Mouse (Mus musculus): ENCODE data around the gene Sms. TPM values are rescaled to one million over a fixed set of nuclear protein-coding genes. Genes with fewer than 3 reads are reported as not detected.

Gene Sms
- polyA plus RNA-seq, 1 experiment from 2014 or later, result 104 TPM

- Histone ChIP-seq H3K4me1 (ENCODE audit: control insufficient read depth, insufficient read depth, low read length) (no peaks in the 10 kb centered on the region), H3K9ac (ENCODE audit: low read length) (no peak overlapping the region), H3K36me3 (ENCODE audit: control insufficient read depth, insufficient read depth, low read length) (no peaks in the 10 kb centered on the region), H3K4me2 (ENCODE audit: low read depth, severe bottlenecking) (no peak overlapping the region), H3K9me3 (ENCODE audit: control insufficient read depth, low read length) (no peaks in the 10 kb centered on the region), H3K4me3 (ENCODE audit: low read depth, low read length) (no peak overlapping the region), H3K27me3 (ENCODE audit: control insufficient read depth, insufficient read depth, low read length) (no peaks in the 10 kb centered on the region), H3K27ac (replicated peaks; ENCODE audit: low read depth, low read length) (no peak overlapping the region)
- DNase-seq (ENCODE audit: low spot score) (no peak), ATAC-seq (ENCODE audit: insufficient number of reproducible peaks, low FRiP score, low TSS enrichment, low read depth) (no peak)
- 89% methylated on average over 3 of the region's 3 CpGs for WGBS
Observed at GRCm38 (mm10) chrX:157468795-157469194, 23.3 kb downstream of the Sms start.

DNA sequence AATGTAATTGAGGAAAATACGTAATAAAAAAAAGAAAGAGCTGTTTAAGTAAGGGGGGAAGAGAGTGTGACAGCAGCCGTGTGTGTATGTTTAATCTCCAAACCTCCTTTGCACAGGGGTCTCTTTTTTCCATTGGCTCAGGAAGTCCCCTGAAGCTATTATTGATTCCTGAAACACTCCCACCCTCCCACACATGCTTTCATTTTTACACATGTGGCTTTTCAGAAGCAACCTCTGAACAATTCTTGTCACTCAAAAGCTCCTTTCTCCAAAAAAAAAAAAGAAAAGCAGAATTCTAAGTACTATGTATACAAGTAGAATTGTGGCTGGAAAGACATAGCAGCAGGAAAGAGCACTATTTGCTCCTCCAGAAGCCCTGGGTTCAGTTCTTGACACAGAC lies 24.0 kb downstream of the Sms start:
- no peak overlapping the region for H3K27ac ChIP-seq (replicated peaks; ENCODE audit: low read depth, low read length)
- DNase-seq (ENCODE audit: low spot score), result no peak
- H3K4me2 ChIP-seq (ENCODE audit: low read depth, severe bottlenecking), result no peak overlapping the region
- H3K4me3 ChIP-seq (ENCODE audit: low read depth, low read length), result no peak overlapping the region
- 65% methylated on average over 2 of the region's 2 CpGs for WGBS
- no peaks in the 10 kb centered on the region for H3K4me1 ChIP-seq (ENCODE audit: control insufficient read depth, insufficient read depth, low read length)
- ATAC-seq (ENCODE audit: insufficient number of reproducible peaks, low FRiP score, low TSS enrichment, low read depth), result no peak
- H3K9ac ChIP-seq (ENCODE audit: low read length), result no peak overlapping the region
- H3K27me3 ChIP-seq (ENCODE audit: control insufficient read depth, insufficient read depth, low read length), result no peaks in the 10 kb centered on the region
- no peaks in the 10 kb centered on the region for H3K9me3 ChIP-seq (ENCODE audit: control insufficient read depth, low read length)
- no peaks in the 10 kb centered on the region for H3K36me3 ChIP-seq (ENCODE audit: control insufficient read depth, insufficient read depth, low read length)

DNA sequence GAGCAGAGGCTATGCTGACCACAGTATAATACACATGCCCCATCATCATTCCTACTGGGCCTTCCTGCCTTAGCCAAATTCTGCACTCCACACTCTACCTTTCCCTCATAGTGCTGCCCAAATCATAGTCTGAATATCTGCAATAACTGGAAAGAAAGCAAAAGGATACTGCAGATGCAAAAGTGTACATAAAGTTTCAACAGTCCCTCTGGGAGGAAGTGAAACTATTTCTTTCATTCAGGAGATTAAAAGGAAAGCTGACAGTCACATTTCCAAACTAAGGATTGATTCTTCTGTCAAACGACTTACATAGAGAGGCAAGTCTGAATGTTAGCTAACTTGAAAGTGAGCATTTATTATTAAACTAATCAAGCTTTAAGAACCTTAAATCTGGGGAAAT lies 26.1 kb downstream of the Sms start:
- no peak overlapping the region for H3K27ac ChIP-seq (replicated peaks; ENCODE audit: low read depth, low read length)

DNA sequence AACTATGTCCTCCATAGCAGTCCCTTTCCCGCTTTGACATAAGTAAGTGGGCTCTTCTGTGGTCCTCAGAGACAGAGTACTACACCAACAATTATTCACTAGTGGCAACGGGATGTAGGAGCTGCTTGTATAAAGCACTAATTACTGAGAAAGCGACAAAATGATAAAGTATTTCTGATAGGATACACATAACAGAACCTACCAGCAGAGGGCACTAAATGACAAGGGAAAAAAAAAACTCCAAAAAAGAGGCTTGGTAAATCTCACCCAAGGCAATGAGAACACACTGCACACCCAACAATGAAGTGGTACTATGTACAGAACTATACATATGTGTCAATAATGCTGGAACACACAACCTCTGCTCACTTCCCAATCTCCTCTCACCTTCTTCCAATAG lies 29.4 kb downstream of the Sms start:
- WGBS, result 73% methylated on average over 3 of the region's 3 CpGs
- H3K4me1 ChIP-seq (ENCODE audit: control insufficient read depth, insufficient read depth, low read length), result no peaks in the 10 kb centered on the region
- ATAC-seq (ENCODE audit: insufficient number of reproducible peaks, low FRiP score, low TSS enrichment, low read depth) (no peak), DNase-seq (ENCODE audit: low spot score) (no peak)
- no peaks in the 10 kb centered on the region for H3K27me3 ChIP-seq (ENCODE audit: control insufficient read depth, insufficient read depth, low read length)
- H3K4me3 ChIP-seq (ENCODE audit: low read depth, low read length), result no peak overlapping the region
- H3K9ac ChIP-seq (ENCODE audit: low read length), result no peak overlapping the region
- no peak overlapping the region for H3K4me2 ChIP-seq (ENCODE audit: low read depth, severe bottlenecking)
- H3K36me3 ChIP-seq (ENCODE audit: control insufficient read depth, insufficient read depth, low read length), result no peaks in the 10 kb centered on the region
- H3K27ac ChIP-seq (replicated peaks; ENCODE audit: low read depth, low read length), result no peak overlapping the region
- no peaks in the 10 kb centered on the region for H3K9me3 ChIP-seq (ENCODE audit: control insufficient read depth, low read length)

More for the DNA sequence above, 26.1 kb downstream of the Sms start:
- Histone ChIP-seq H3K9ac (ENCODE audit: low read length) (no peak overlapping the region), H3K36me3 (ENCODE audit: control insufficient read depth, insufficient read depth, low read length) (no peaks in the 10 kb centered on the region), H3K4me3 (ENCODE audit: low read depth, low read length) (no peak overlapping the region), H3K27me3 (ENCODE audit: control insufficient read depth, insufficient read depth, low read length) (no peaks in the 10 kb centered on the region), H3K4me1 (ENCODE audit: control insufficient read depth, insufficient read depth, low read length) (no peaks in the 10 kb centered on the region), H3K4me2 (ENCODE audit: low read depth, severe bottlenecking) (no peak overlapping the region), H3K9me3 (ENCODE audit: control insufficient read depth, low read length) (no peaks in the 10 kb centered on the region)
- ATAC-seq (ENCODE audit: insufficient number of reproducible peaks, low FRiP score, low TSS enrichment, low read depth) (no peak), DNase-seq (ENCODE audit: low spot score) (no peak)
- 84% methylated on average over 1 of the region's 1 CpGs for WGBS

DNA sequence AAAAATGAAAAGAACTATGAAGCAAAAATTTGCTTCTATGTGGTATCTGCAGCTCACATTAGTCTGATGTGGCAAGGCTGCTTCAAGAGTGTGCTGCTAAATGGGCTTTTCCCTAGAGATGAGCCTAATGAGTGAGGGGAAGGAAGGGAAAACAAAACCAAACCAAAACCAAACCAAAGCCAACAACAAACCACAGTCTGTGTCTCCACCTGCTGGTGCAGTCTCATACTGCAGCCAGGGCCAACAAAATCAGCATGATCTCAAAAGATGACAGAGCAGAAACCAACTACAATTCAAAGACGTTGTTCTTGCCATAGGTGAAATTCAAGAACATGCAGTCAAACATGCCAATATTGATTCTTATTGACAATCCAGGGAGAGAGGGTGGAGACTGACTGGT lies 37.7 kb downstream of the Sms start:
- peak; percentile 68 for DNase-seq (ENCODE audit: low spot score)
- 62% methylated on average over 1 of the region's 1 CpGs for WGBS
- no peak for ATAC-seq (ENCODE audit: insufficient number of reproducible peaks, low FRiP score, low TSS enrichment, low read depth)

GRCm38 (mm10) chrX:157449000-157449399 lies 43.1 kb downstream of the Sms start:
- DNase-seq (ENCODE audit: low spot score) (no peak), ATAC-seq (ENCODE audit: insufficient number of reproducible peaks, low FRiP score, low TSS enrichment, low read depth) (no peak)
- WGBS, result 95% methylated on average over 1 of the region's 1 CpGs
- H3K9ac ChIP-seq (ENCODE audit: low read length), result no peak overlapping the region
- H3K4me2 ChIP-seq (ENCODE audit: low read depth, severe bottlenecking), result no peak overlapping the region
- H3K4me3 ChIP-seq (ENCODE audit: low read depth, low read length), result no peak overlapping the region
- H3K9me3 ChIP-seq (ENCODE audit: control insufficient read depth, low read length), result no peaks in the 10 kb centered on the region
- no peaks in the 10 kb centered on the region for H3K4me1 ChIP-seq (ENCODE audit: control insufficient read depth, insufficient read depth, low read length)
- no peaks in the 10 kb centered on the region for H3K27me3 ChIP-seq (ENCODE audit: control insufficient read depth, insufficient read depth, low read length)
- H3K27ac ChIP-seq (replicated peaks; ENCODE audit: low read depth, low read length), result no peak overlapping the region
- no peaks in the 10 kb centered on the region for H3K36me3 ChIP-seq (ENCODE audit: control insufficient read depth, insufficient read depth, low read length)

More for the DNA sequence above, 37.7 kb downstream of the Sms start:
- Histone ChIP-seq H3K4me2 (ENCODE audit: low read depth, severe bottlenecking) (no peak overlapping the region), H3K36me3 (ENCODE audit: control insufficient read depth, insufficient read depth, low read length) (no peaks in the 10 kb centered on the region), H3K4me1 (ENCODE audit: control insufficient read depth, insufficient read depth, low read length) (no peaks in the 10 kb centered on the region), H3K9me3 (ENCODE audit: control insufficient read depth, low read length) (no peaks in the 10 kb centered on the region), H3K4me3 (ENCODE audit: low read depth, low read length) (no peak overlapping the region), H3K9ac (ENCODE audit: low read length) (no peak overlapping the region), H3K27ac (replicated peaks; ENCODE audit: low read depth, low read length) (no peak overlapping the region), H3K27me3 (ENCODE audit: control insufficient read depth, insufficient read depth, low read length) (no peaks in the 10 kb centered on the region)

- H3K9ac ChIP-seq (ENCODE audit: low read length), result no peak overlapping the region
- no peaks in the 10 kb centered on the region for H3K4me1 ChIP-seq (ENCODE audit: control insufficient read depth, insufficient read depth, low read length)
- H3K4me3 ChIP-seq (ENCODE audit: low read depth, low read length), result no peak overlapping the region
- no peaks in the 10 kb centered on the region for H3K36me3 ChIP-seq (ENCODE audit: control insufficient read depth, insufficient read depth, low read length)
- WGBS, result 87% methylated on average over 6 of the region's 6 CpGs
- ATAC-seq (ENCODE audit: insufficient number of reproducible peaks, low FRiP score, low TSS enrichment, low read depth), result no peak
- no peak for DNase-seq (ENCODE audit: low spot score)
- H3K4me2 ChIP-seq (ENCODE audit: low read depth, severe bottlenecking), result no peak overlapping the region
- no peaks in the 10 kb centered on the region for H3K27me3 ChIP-seq (ENCODE audit: control insufficient read depth, insufficient read depth, low read length)
- H3K9me3 ChIP-seq (ENCODE audit: control insufficient read depth, low read length), result no peaks in the 10 kb centered on the region
- H3K27ac ChIP-seq (replicated peaks; ENCODE audit: low read depth, low read length), result no peak overlapping the region
Observed at GRCm38 (mm10) chrX:157447431-157447830, 44.7 kb downstream of the Sms start.

DNA sequence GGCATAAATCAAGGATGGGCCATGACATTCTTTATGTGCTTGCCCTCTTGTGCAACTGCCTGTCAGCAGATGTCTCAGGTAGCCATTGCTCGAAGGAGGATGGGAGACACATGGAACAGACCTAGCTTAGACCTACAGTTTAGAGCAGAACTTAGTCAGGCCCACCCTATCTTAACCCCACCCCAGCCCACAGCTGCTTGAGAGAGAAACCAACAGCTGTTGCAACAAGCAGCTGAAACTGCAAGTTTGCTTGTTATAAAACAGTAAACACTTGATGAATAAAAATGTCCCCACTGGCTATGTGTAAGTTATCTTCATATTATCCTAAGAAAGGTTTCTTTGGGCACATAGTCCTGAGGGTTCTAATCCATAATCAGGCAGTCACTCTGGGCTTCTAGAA lies 57.3 kb downstream of the Sms start:
- Histone ChIP-seq H3K4me3 (ENCODE audit: low read depth, low read length) (no peak overlapping the region), H3K4me1 (ENCODE audit: control insufficient read depth, insufficient read depth, low read length) (no peaks in the 10 kb centered on the region), H3K4me2 (ENCODE audit: low read depth, severe bottlenecking) (no peak overlapping the region), H3K36me3 (ENCODE audit: control insufficient read depth, insufficient read depth, low read length) (no peaks in the 10 kb centered on the region), H3K9me3 (ENCODE audit: control insufficient read depth, low read length) (no peaks in the 10 kb centered on the region), H3K9ac (ENCODE audit: low read length) (no peak overlapping the region), H3K27ac (replicated peaks; ENCODE audit: low read depth, low read length) (no peak overlapping the region), H3K27me3 (ENCODE audit: control insufficient read depth, insufficient read depth, low read length) (no peaks in the 10 kb centered on the region)
- WGBS, result 89% methylated on average over 1 of the region's 1 CpGs
- ATAC-seq (ENCODE audit: insufficient number of reproducible peaks, low FRiP score, low TSS enrichment, low read depth) (no peak), DNase-seq (ENCODE audit: low spot score) (no peak)

DNA sequence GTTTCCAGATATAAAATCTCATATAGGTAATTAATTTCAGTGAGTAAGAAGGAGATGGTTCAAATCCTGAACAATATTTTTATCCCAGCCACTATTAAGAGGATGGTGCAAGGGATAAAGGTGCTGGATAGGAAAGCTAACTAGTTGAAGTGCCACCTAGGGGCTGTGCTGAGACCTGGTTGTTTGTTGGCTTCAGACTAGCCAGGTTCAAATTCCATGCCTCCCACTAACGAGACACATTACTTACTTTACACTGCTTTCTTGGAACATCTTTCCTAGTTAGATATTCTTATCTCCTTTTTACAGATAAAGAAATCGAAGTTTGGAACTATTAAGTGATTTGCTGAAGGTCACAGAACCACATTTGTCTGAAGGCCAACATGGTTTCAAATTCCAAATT lies 72.6 kb downstream of the Sms start:
- Histone ChIP-seq H3K36me3 (ENCODE audit: control insufficient read depth, insufficient read depth, low read length) (no peaks in the 10 kb centered on the region), H3K4me1 (ENCODE audit: control insufficient read depth, insufficient read depth, low read length) (no peaks in the 10 kb centered on the region), H3K9me3 (ENCODE audit: control insufficient read depth, low read length) (no peaks in the 10 kb centered on the region), H3K27me3 (ENCODE audit: control insufficient read depth, insufficient read depth, low read length) (no peaks in the 10 kb centered on the region), H3K4me3 (ENCODE audit: low read depth, low read length) (no peak overlapping the region), H3K4me2 (ENCODE audit: low read depth, severe bottlenecking) (no peak overlapping the region), H3K9ac (ENCODE audit: low read length) (no peak overlapping the region), H3K27ac (replicated peaks; ENCODE audit: low read depth, low read length) (no peak overlapping the region)
- WGBS, result 59% methylated on average over 2 of the region's 2 CpGs
- no peak for DNase-seq (ENCODE audit: low spot score)
- ATAC-seq (ENCODE audit: insufficient number of reproducible peaks, low FRiP score, low TSS enrichment, low read depth), result no peak
